Mouse (Mus musculus): ENCODE data around the gene AC129217.1. TPM values are rescaled to one million over a fixed set of nuclear protein-coding genes. Genes with fewer than 3 reads are reported as not detected.
A peak's percentile ranks its signal among the peaks of the same experiment; 100 is the strongest.

AC129217.1 gene
- not detected for total RNA-seq (2021)
- long read RNA-seq, experiment 1, result 0 reads
- long read RNA-seq, experiment 2, partial matches to known transcripts, result 0 of 8 reads
- long read RNA-seq, experiment 2, other reads (novel, unspliced or antisense), result 8 of 8 reads

DNA sequence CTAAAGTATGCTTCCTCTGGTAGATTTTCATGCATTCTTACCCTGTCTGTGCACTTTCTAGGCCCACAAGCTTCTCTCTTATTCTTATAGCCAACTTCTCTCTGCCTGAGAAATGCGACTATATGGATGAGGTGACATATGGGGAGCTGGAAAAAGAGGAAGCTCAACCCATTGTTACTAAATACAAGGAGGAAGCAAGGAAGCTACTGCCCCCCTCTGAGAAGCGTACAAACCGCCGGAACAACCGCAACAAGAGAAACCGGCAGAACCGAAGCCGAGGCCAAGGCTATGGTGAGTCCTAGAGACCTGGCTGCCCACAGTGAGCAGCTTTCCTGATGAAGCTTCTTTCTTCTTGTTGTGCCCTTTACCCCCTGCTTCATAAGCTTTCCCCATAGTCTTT is at the start of gene AC129217.1:
TSS of gene AC129217.1 (plus strand) at position 114 of the 400 bp plus-strand sequence.
- peak in 1 of 2 experiments; percentile 47 for DNase-seq

- peak; percentile 94 to 97 for DNase-seq
Observed at GRCm38 (mm10) chr19:8786008-8786781, 43.4 kb upstream of the AC129217.1 start, which contains the start of gene Taf6l. TSS of gene Taf6l (minus strand) at chr19:8786417.

GRCm38 (mm10) chr19:8788521-8788920 is 41.1 kb upstream of the AC129217.1 start:
- no peak for DNase-seq

DNA sequence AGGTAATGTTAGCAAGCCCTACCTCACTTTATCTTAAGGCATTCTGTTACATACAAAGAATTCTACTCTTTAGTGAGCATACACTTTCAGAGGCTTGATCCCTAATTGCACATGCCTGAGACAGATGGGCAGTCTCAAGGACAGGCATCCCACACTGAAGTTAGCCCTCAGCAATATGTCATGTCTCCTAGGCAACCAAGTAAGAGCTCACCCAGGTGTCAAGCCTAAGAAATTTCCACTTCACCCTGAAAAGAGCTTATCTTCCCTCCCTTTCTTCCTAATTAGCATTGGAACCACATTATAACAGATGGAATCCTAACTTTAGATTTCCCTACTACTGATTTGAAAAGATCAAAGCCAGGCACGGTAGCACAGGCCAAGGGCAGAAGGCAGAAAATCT is 40.4 kb upstream of the AC129217.1 start:
- no peak for DNase-seq

GRCm38 (mm10) chr19:8790171-8790570 is 39.4 kb upstream of the AC129217.1 start:
- no peak for DNase-seq

DNA sequence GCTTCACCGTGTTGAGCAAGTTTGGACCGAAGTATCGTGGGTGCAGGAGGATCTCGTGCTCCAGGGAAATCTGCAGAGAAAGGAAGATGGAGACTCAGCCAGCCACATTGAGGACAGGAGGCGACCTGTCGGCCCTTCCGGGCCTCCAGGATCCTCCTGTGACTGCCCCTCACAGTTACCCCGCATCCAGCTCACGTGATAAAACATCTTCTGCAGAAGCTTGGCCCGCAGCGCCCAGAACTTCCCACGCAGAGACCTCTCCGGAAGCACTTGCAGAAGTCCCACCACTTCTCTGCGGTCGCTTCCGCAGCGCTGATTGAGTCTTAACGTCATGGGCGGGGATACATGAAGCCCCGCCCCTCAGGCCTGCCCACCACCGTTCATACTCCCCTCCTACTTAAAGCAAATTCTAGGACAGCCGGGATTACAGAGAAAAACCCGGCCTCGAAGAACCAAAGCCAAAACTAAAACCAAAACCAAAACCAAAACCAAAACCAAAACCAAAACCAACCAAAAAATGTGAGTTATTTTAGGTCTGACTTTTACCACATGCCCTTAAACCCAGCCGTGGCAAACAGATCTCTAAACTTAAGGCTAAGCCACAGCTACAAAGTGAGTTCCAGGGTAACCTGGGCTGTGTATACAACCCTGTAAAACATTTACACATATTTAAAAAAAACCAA is 31.2 kb upstream of the AC129217.1 start, which contains the start of gene Polr2g:
TSS of gene Polr2g (minus strand) at position 314 of the 683 bp plus-strand sequence.
- peak; percentile 91 to 95 for DNase-seq

GRCm38 (mm10) chr19:8798947-8799315 is 30.6 kb upstream of the AC129217.1 start:
- DNase-seq, result no peak

DNA sequence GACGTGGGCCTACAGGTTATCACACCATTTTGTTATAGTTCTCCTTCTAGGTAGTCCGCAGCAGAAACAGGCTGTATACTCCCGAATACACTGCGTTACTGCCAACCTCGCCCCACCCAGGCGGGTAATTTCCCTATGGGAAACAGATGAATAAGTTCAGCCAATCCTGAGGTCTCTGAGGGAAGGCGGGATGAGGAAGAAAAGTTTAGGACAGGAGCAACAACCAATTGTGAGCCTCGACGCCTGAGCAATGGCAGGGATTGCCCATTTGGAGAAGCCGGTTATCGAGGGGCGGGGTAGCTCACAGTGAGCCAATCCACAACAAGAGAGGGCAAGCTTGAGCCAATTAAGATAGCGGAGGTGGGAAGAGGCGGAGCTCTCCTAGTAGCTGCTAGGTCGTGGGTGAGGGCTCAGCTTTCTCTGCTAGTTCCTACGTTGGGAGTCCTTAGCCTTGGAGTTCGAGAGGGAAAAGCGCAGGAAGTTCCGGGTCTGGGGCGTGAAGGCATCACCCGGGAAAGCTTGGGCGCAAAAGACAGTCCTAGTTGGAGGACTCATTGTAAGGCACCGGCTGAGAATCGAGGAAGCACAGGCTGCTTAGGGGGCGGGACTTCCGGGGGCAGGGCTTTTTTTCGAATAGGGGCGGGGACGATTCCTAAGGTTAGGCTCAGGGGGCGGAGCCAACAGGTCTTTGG is 27.3 kb upstream of the AC129217.1 start, which contains the start of gene Zbtb3:
TSS of gene Zbtb3 (plus strand) at position 426 of the 692 bp plus-strand sequence.
- peak; percentile 94 to 99 for DNase-seq

DNA sequence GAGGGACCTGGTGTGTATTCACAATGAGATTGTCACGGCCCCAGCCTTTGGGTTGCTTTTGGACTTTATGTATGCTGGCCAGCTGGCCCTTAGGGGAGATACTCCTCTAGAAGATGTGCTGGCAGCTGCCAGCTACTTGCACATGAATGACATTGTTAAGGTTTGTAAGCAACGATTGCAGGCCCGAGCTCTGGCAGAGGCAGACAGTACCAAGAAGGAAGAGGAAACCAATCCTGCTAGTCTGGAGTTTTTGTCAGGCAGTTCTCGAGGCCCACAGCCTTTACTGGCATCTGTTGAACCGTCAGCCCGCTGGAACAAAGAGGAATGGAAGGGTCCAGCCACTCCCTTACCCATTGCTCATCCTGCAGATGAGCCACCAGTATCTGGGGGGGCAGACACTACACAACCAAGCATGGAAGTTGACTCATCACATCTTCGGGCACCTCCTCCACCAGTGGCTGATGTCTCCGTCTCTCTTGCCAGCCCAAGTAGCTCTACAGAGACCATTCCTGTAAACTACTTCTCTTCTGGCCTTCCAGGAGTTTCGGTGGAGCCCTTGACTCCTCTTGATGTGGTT is 26.3 kb upstream of the AC129217.1 start:
- DNase-seq, result no peak

GRCm38 (mm10) chr19:8803879-8804660 is 25.5 kb upstream of the AC129217.1 start:
- DNase-seq, result no peak

DNA sequence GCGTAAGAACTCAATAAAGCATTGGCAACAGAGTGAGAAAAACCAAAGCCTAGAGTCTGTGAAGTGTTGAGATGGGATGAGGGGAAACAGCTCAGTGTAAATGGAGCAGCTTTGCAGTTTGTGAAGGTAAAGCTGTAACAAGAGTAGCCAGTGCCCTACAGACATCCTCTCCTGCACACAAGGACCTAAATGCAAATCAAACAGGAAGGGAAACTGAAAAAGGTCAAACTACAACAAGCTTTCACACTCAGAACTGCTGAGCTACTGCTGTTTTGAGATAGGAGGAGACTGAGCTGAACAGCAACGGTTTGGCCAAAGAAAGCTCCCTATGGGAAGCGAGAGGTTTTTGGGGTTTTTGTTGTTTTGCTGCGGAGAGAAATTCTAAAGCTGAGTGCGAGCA is 22.8 kb upstream of the AC129217.1 start:
- DNase-seq, result no peak

GRCm38 (mm10) chr19:8815812-8816211 is 13.8 kb upstream of the AC129217.1 start:
- no peak for DNase-seq

- no peak for DNase-seq
Observed at GRCm38 (mm10) chr19:8817001-8817400, 12.6 kb upstream of the AC129217.1 start.

DNA sequence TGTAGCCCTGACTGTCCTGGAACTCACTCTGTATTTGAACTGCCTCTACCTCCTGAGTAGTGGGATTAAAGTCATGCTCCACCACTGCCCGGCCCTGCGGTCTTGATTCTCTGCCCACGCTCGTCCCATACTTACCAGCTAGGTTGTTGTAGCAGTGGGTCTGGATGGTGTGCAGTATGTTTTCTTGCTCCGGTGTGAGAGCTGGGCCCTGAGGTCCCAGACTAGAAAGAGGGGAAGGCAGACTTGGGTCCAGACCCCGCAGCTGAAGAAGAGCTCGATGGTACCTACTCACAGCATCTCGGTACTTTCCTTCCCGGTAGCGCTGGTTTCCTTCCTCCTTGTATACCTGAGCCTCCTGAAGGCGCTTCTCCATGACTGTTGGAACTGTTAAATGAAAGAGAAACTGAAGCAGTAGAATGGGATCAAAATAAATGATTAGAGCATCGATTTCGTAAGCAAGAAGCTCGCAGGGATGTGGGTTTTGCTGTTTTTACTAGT is 11.2 kb upstream of the AC129217.1 start:
- no peak for DNase-seq

GRCm38 (mm10) chr19:8818801-8819595 is 10.6 kb upstream of the AC129217.1 start, which contains the start of gene Ttc9c:
TSS of gene Ttc9c (minus strand) at chr19:8819333.
- DNase-seq, result peak; percentile 96 to 99

DNA sequence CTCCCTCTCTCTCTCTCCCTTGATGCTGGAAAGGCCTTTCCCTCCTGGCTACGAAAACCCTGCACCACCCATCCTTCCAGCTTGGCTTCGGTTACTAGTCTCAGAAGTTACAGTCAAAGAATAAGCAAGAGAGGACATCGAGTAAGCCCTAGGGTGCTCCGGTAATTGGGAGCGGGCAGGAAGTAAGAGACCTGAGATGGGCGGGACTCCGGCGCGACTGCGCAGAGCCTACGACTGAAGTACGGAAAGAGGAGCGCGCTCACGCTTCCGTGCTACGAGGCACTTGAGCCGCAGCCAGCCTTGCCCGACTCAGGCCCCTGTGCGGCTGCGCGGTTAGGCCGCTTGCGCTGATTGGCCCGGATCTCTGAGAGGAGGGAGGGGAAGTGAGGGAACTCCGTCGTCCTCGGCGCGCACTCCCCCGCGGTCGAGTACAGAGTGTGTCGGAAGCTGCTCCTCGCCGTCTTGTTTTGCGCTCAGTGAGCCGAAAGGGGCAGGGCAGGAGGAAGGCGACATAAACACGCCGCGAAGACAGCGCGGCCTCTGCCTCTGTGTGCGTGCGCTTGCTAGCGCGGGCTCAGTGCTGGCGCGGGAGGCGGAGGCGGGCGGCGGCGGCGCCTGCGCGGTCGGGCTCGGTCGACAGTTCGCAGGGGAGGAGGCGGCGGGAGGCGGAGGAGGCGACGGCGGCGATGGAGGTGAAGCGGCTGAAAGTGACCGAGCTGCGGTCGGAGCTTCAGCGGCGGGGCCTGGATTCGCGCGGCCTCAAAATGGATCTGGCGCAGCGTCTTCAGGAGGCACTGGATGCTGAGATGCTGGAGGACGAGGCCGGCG is 9.8 kb upstream of the AC129217.1 start, which contains the start of gene Hnrnpul2:
TSS of gene Hnrnpul2 (plus strand) at position 415 of the 828 bp plus-strand sequence.
- peak; percentile 98 to 99 for DNase-seq

DNA sequence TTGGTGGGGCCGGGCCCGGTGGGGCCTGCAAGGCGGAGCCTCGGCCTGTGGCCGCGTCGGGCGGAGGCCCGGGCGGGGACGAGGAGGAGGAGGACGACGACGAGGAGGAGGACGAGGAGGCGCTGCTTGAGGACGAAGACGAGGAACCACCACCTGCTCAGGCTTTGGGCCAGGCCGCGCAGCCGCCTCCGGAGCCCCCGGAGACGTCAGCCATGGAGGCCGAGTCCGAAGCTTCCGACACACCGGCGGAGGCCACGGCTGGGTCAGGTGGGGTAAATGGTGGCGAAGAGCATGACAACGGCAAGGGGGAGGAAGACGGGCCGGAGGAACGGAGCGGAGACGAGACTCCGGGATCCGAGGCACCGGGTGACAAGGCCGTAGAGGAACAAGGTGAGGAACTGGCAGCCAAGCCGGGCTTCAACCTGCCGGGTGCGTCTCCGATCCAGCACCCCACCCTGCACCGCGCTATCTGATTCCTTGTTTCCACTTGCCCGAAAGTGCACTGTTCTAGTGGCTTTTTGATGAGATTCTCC is 9.1 kb upstream of the AC129217.1 start:
- no peak for DNase-seq

GRCm38 (mm10) chr19:8821146-8821545 is 8.4 kb upstream of the AC129217.1 start:
- no peak for DNase-seq

DNA sequence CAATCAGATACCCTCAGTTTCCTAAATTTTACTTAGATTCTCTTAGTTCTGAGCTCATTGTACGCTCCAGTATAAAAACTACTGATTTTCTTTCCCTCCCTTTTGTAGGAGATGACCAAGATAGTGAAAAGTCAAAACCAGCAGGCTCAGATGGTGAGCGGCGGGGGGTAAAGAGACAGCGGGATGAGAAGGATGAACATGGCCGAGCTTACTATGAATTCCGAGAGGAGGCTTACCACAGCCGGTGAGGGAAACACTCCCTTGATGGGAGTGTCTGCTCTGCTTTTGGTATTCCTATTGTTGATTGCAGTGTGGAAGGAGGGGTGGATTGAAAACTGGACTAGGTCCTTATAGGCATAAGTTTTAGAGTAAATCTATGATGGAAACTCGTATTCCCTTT is 6.9 kb upstream of the AC129217.1 start:
- no peak for DNase-seq

Measured in heart, adult 18-20 months (tissue).